Mouse (Mus musculus) liver, embryonic 14.5 days (tissue): ENCODE measurements around the gene Pygm.

Experiments
- CTCF ChIP-seq: IDR thresholded peaks from 2 replicates; pipeline ENCODE4 v1.5.1; 2016; ENCODE audit warnings: antibody characterized with exemption, low read depth, control low read depth
- EP300 ChIP-seq: IDR thresholded peaks from 2 replicates; pipeline ENCODE4 v1.6.1; 2016; ENCODE audit warnings: antibody characterized with exemption, low read depth

DNA sequence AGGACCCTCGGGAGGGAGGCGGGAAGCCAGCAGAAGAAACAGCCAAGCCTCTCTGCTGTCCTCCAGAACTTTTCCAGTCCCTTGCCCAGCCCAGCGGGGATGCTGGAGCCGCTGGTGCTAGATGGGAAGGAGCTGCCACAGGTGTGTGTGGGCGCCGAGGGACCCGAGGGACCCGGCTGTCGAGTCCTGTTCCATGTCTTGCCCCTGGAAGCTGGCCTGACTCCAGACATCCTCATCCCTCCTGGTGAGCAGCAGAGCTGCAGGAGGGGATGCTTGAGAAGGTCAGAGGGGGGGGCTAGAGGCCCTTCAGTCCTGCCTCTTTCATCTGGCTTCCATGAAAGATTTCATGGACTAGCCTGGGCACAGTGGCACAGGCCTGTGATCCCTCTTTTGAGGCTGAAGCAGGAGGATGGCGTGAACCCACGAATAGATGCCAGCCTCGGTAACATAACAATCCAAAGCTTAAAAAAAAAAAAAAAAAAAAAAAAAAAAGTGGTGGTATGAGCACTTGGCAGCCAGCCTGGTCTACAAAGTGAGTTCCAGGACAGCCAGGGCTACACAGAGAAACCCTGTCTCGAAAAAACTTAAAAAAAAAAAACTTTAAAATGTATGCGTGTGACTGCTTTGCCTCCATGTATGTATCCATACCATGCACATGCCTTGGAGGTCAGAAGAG, 32.6 kb upstream of the Pygm start:
- TF ChIP-seq CTCF = no peak
- no peak for TF ChIP-seq EP300
